Mouse (Mus musculus): ENCODE results near the gene Rnf10. TPM values are rescaled to one million over a fixed set of nuclear protein-coding genes. Genes with fewer than 3 reads are reported as not detected.

The Rnf10 gene
- polyA plus RNA-seq, 1 experiment: 220 TPM

- TF ChIP-seq MAX (IDR thresholded peaks at IDR 0.05; ENCODE audit: low read depth): no peak
- TF ChIP-seq TCF12 (IDR thresholded peaks at IDR 0.05; ENCODE audit: insufficient read depth, poor library complexity, severe bottlenecking): no peak
- no peak for TF ChIP-seq USF1 (IDR thresholded peaks at IDR 0.05; ENCODE audit: low read depth)
- TF ChIP-seq MYOD1 (IDR thresholded peaks at IDR 0.05; ENCODE audit: control insufficient read depth in 1 of 3, insufficient read length in 2 of 3, low read depth in 2 of 3): no peak
- no peak for TF ChIP-seq REST (IDR thresholded peaks at IDR 0.05; ENCODE audit: insufficient read depth, insufficient read length)
- Histone ChIP-seq H3K4me3 (peak overlapping the region; percentile 86), H3ac (ENCODE audit: control insufficient read depth, insufficient read length) (peak overlapping the region; percentile 53), H3K27me3 (ENCODE audit: control insufficient read depth, insufficient read depth, insufficient read length) (no peaks in the 10 kb centered on the region), H3K36me3 (ENCODE audit: control insufficient read depth, insufficient read depth) (peaks cover 5% of the 10 kb centered on the region), H3K79me2 (ENCODE audit: control insufficient read depth, insufficient read depth) (peaks cover 21% of the 10 kb centered on the region), H3K4me2 (ENCODE audit: low read depth) (peak overlapping the region; percentile 99)
Observed at GRCm38 (mm10) chr5:115280050-115280687, 7.5 kb upstream of the Rnf10 start.

GRCm38 (mm10) chr5:115279226-115280049 lies 6.7 kb upstream of the Rnf10 start, which contains the start of gene Coq5:
Gene Coq5 (plus strand): TSS chr5:115279666.
- Histone ChIP-seq H3K79me2 (ENCODE audit: control insufficient read depth, insufficient read depth) (peaks cover 21% of the 10 kb centered on the region), H3K4me2 (ENCODE audit: low read depth) (peak within 1 kb of the TSS; percentile 99), H3K4me3 (peak within 1 kb of the TSS; percentile 86), H3K36me3 (ENCODE audit: control insufficient read depth, insufficient read depth) (peaks cover 5% of the 10 kb centered on the region), H3ac (ENCODE audit: control insufficient read depth, insufficient read length) (peak within 1 kb of the TSS; percentile 53), H3K27me3 (ENCODE audit: control insufficient read depth, insufficient read depth, insufficient read length) (no peaks in the 10 kb centered on the region)
- no peak for TF ChIP-seq USF1 (IDR thresholded peaks at IDR 0.05; ENCODE audit: low read depth)
- TF ChIP-seq SRF (IDR thresholded peaks at IDR 0.05; ENCODE audit: control insufficient read depth, insufficient read length, low read depth): no peak
- TF ChIP-seq MYOG (IDR thresholded peaks at IDR 0.05; ENCODE audit: control insufficient read depth in 1 of 3, insufficient read depth in 1 of 3, insufficient read length in 2 of 3, low read depth in 2 of 3): peak in 1 of 3 experiments; percentile 7
- no peak for TF ChIP-seq REST (IDR thresholded peaks at IDR 0.05; ENCODE audit: insufficient read depth, insufficient read length)
- TF ChIP-seq POLR2AphosphoS2 (IDR thresholded peaks at IDR 0.05; ENCODE audit: insufficient read length, low read depth): peak; percentile 83
- TF ChIP-seq MYOD1 (IDR thresholded peaks at IDR 0.05; ENCODE audit: control insufficient read depth in 1 of 3, insufficient read length in 2 of 3, low read depth in 2 of 3): peak in 1 of 3 experiments; percentile 63
- peak; percentile 92 for TF ChIP-seq POLR2A (IDR thresholded peaks at IDR 0.05; ENCODE audit: insufficient read length, low read depth)
- TF ChIP-seq E2F4 (IDR thresholded peaks at IDR 0.05; ENCODE audit: insufficient read depth): no peak
- no peak for TF ChIP-seq TCF12 (IDR thresholded peaks at IDR 0.05; ENCODE audit: insufficient read depth, poor library complexity, severe bottlenecking)
- peak; percentile 57; the same call in 1 of the 2 replicates for TF ChIP-seq CEBPB (IDR thresholded peaks at IDR 0.05; ENCODE audit: insufficient read depth, poor library complexity, severe bottlenecking)
- no peak for TF ChIP-seq TCF3 (IDR thresholded peaks at IDR 0.05; ENCODE audit: insufficient read length, low read depth)

- Histone ChIP-seq H3K79me2 (ENCODE audit: control insufficient read depth, insufficient read depth) (peaks cover 21% of the 10 kb centered on the region), H3K4me3 (peak overlapping the region; percentile 86), H3K36me3 (ENCODE audit: control insufficient read depth, insufficient read depth) (peaks cover 5% of the 10 kb centered on the region), H3K27me3 (ENCODE audit: control insufficient read depth, insufficient read depth, insufficient read length) (no peaks in the 10 kb centered on the region), H3ac (ENCODE audit: control insufficient read depth, insufficient read length) (no peak overlapping the region), H3K4me2 (ENCODE audit: low read depth) (no peak overlapping the region)
- no peak for TF ChIP-seq E2F4 (IDR thresholded peaks at IDR 0.05; ENCODE audit: insufficient read depth)
- no peak for TF ChIP-seq MYOD1 (IDR thresholded peaks at IDR 0.05; ENCODE audit: control insufficient read depth in 1 of 3, insufficient read length in 2 of 3, low read depth in 2 of 3)
- TF ChIP-seq TCF12 (IDR thresholded peaks at IDR 0.05; ENCODE audit: insufficient read depth, poor library complexity, severe bottlenecking): no peak
- TF ChIP-seq SRF (IDR thresholded peaks at IDR 0.05; ENCODE audit: control insufficient read depth, insufficient read length, low read depth): no peak
- no peak for TF ChIP-seq MYOG (IDR thresholded peaks at IDR 0.05; ENCODE audit: control insufficient read depth in 1 of 3, insufficient read depth in 1 of 3, insufficient read length in 2 of 3, low read depth in 2 of 3)
- TF ChIP-seq CEBPB (IDR thresholded peaks at IDR 0.05; ENCODE audit: insufficient read depth, poor library complexity, severe bottlenecking): no peak
- no peak for TF ChIP-seq REST (IDR thresholded peaks at IDR 0.05; ENCODE audit: insufficient read depth, insufficient read length)
- no peak for TF ChIP-seq MAX (IDR thresholded peaks at IDR 0.05; ENCODE audit: low read depth)
- no peak for TF ChIP-seq TCF3 (IDR thresholded peaks at IDR 0.05; ENCODE audit: insufficient read length, low read depth)
- TF ChIP-seq USF1 (IDR thresholded peaks at IDR 0.05; ENCODE audit: low read depth): no peak
- no peak for TF ChIP-seq POLR2A (IDR thresholded peaks at IDR 0.05; ENCODE audit: insufficient read length, low read depth)
- TF ChIP-seq POLR2AphosphoS2 (IDR thresholded peaks at IDR 0.05; ENCODE audit: insufficient read length, low read depth): no peak
Observed at GRCm38 (mm10) chr5:115278785-115279184, 6.1 kb upstream of the Rnf10 start.

- Histone ChIP-seq H3K79me2 (ENCODE audit: control insufficient read depth, insufficient read depth) (peaks cover 21% of the 10 kb centered on the region), H3ac (ENCODE audit: control insufficient read depth, insufficient read length) (no peak overlapping the region), H3K27me3 (ENCODE audit: control insufficient read depth, insufficient read depth, insufficient read length) (no peaks in the 10 kb centered on the region), H3K4me3 (no peak overlapping the region), H3K4me2 (ENCODE audit: low read depth) (no peak overlapping the region), H3K36me3 (ENCODE audit: control insufficient read depth, insufficient read depth) (no peaks in the 10 kb centered on the region)
- no peak for TF ChIP-seq POLR2AphosphoS2 (IDR thresholded peaks at IDR 0.05; ENCODE audit: insufficient read length, low read depth)
- TF ChIP-seq REST (IDR thresholded peaks at IDR 0.05; ENCODE audit: insufficient read depth, insufficient read length): no peak
- no peak for TF ChIP-seq TCF12 (IDR thresholded peaks at IDR 0.05; ENCODE audit: insufficient read depth, poor library complexity, severe bottlenecking)
- TF ChIP-seq MYOG (IDR thresholded peaks at IDR 0.05; ENCODE audit: control insufficient read depth in 1 of 3, insufficient read depth in 1 of 3, insufficient read length in 2 of 3, low read depth in 2 of 3): no peak
Observed at GRCm38 (mm10) chr5:115278053-115278452, 5.4 kb upstream of the Rnf10 start.

Measured in myocyte (in vitro differentiated cells).